Mouse (Mus musculus) heart, adult 2 months (tissue): Measurements from ENCODE around the gene P2ry12. TPM values are rescaled to one million over a fixed set of nuclear protein-coding genes. Genes with fewer than 3 reads are reported as not detected.

Source experiments
- DNase-seq, 2 experiments: peaks; one replicate each; pipeline ENCODE4 v3.0.0; 2021
- H3K27ac ChIP-seq: fragments of 200-600 bp; 2 replicates; pipeline ENCODE4 v1.8.1; 2022
- H3K27me3 ChIP-seq: fragments of 200-500 bp; 2 replicates; pipeline ENCODE4 v1.6.1; 2012; ENCODE audit warnings: mild to moderate bottlenecking, low read length, inconsistent platforms, mixed read lengths; ENCODE audit not compliant: control insufficient read depth, insufficient read depth
- H3K36me3 ChIP-seq: fragments of 200-500 bp; 2 replicates; pipeline ENCODE4 v1.6.1; 2012; ENCODE audit warnings: low read length, inconsistent platforms; ENCODE audit not compliant: control insufficient read depth, insufficient read depth
- H3K4me1 ChIP-seq: fragments of 200-500 bp; 2 replicates; pipeline ENCODE4 v1.6.1; 2011; ENCODE audit warnings: low read length; ENCODE audit not compliant: control insufficient read depth, insufficient read depth
- H3K4me3 ChIP-seq: fragments of 200-600 bp; 2 replicates; pipeline ENCODE4 v1.8.1; 2022
- H3K79me2 ChIP-seq: fragments of 200-500 bp; replicated peaks from 2 replicates; pipeline ENCODE4 v1.6.1; 2012; ENCODE audit warnings: mild to moderate bottlenecking, inconsistent platforms, low read length, moderate library complexity, mixed read lengths; ENCODE audit not compliant: control insufficient read depth, insufficient read depth
- H3K9ac ChIP-seq: fragments of 200-500 bp; 2 replicates; pipeline ENCODE4 v1.6.1; 2012; ENCODE audit warnings: low read depth, mild to moderate bottlenecking, control low read depth, inconsistent platforms, low read length, mixed read lengths
- CTCF ChIP-seq: fragments of 200-600 bp; IDR thresholded peaks from 2 replicates; pipeline ENCODE4 v1.8.1; 2022; ENCODE audit warnings: antibody characterized with exemption, mild to moderate bottlenecking, moderate library complexity
- EP300 ChIP-seq: fragments of 200-500 bp; IDR thresholded peaks from 2 replicates; pipeline ENCODE4 v1.6.1; 2011; ENCODE audit warnings: low read depth, low read length, control low read depth; ENCODE audit not compliant: insufficient read depth
- POLR2A ChIP-seq: fragments of 200-500 bp; IDR thresholded peaks from 2 replicates; pipeline ENCODE4 v1.6.1; 2011; ENCODE audit warnings: mild to moderate bottlenecking, low read depth, low read length, control low read depth; ENCODE audit not compliant: insufficient read depth
- WGBS: fragments of 180-500 bp; shearing (Covaris S2); methylation state at CpG from one replicate; pipeline ENCODE4 v1.1.7; 2018; 5-methylcytosine and 5-hydroxymethylcytosine counted together
- intact Hi-C: fragments of 180-260 bp; cut with DNase I; formaldehyde crosslinking; loops from one replicate; pipeline ENCODE4 v1.15.1; 2025
- polyA plus RNA-seq: library from polyadenylated mRNA; depleted of rRNA; stranded (reverse); fragments of >200 nt; gene quantifications from 2 replicates; pipeline ENCODE4 v1.2.3, GENCODE M21; 2012
- total RNA-seq, 2 experiments: library from RNA; stranded (reverse); gene quantifications; 2 replicates each; pipeline ENCODE4 v1.2.3; 2021

Gene P2ry12
- total and polyA plus RNA-seq, 3 experiments = 2.0 to 6.4 (median 4.1) TPM

DNA sequence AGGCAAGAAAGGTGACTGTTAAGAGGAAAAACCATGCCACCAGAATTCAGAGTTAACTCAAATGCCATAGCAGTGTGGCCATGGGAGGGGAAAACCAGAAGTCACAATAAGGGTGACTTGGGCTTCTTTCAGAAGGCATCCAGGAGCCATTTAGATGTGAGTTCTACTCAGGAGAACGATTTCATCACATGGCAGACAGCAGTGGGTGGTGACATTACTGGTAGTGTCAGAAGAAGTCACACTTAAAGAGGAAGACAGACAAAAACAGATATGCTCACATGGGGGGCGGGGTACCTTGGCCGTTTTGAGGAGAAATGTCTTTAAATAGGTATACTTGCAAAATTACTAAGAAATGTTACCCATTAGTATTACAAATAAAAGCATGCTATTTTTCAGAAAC lies 1.3 kb upstream of the P2ry12 start:
- whole genome bisulfite sequencing = 71% methylated on average over 3 of the region's 3 CpGs

GRCm38 (mm10) chr3:59263417-59263816 lies 746 bp upstream of the P2ry12 start:
- Histone ChIP-seq H3K36me3 (no peaks in the 10 kb centered on the region), H3K79me2 (no peaks in the 10 kb centered on the region), H3K27me3 (no peaks in the 10 kb centered on the region), H3K4me1 (no peaks in the 10 kb centered on the region), H3K4me3 (no peak overlapping the region), H3K27ac (no peak overlapping the region; the same call in 1 of the 2 replicates), H3K9ac (no peak overlapping the region)
- TF ChIP-seq POLR2A = no peak
- TF ChIP-seq CTCF = no peak
- no peak for TF ChIP-seq EP300
- DNase-seq = no peak
- intact Hi-C loops = no loop called here
- WGBS = 85% methylated on average over 2 of the region's 2 CpGs

More for the DNA sequence above, 1.3 kb upstream of the P2ry12 start:
- no peak overlapping the region for H3K9ac ChIP-seq
- TF ChIP-seq CTCF = no peak
- no peak for TF ChIP-seq EP300
- TF ChIP-seq POLR2A = no peak
- H3K79me2 ChIP-seq = no peaks in the 10 kb centered on the region
- no peak overlapping the region for H3K27ac ChIP-seq
- intact Hi-C loops = no loop called here
- H3K4me1 ChIP-seq = no peaks in the 10 kb centered on the region
- H3K27me3 ChIP-seq = no peaks in the 10 kb centered on the region
- H3K4me3 ChIP-seq = no peak overlapping the region
- no peak for DNase-seq
- no peaks in the 10 kb centered on the region for H3K36me3 ChIP-seq

DNA sequence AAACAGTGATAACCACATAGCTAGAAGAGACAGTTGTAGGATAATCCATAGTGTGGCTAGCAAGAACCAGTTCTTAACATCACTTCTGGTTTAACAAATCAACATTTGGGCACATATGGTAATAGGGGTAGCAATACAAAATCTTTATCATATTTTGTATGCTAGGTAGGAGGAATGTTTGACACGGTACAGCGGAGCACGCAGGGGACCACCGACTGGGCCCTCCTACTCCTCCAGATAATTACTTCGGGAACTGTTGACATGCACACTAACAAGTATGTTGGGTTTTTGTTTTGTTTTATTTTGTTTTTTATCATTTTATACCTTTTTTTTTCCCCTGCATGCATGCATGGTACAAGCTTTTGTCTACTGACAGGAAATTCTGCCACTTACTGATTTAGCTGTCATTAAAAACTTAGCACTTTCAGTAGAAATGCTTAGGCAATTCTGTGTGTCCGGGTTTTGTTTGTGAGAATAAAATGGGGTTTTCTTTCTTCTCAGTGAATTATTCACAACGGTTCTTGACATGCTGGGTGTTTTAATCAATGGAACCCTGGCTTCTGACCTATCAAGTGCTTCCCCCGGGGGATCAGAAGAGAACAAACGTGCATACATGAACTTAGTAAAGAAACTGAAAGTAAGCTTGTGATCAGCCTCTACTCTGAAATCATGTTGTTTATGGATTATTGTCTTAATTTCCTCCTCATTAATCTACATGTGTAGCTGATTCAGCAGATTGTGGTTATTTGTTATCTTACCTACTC lies 780 bp downstream of the P2ry12 start:
- Histone ChIP-seq H3K4me3 (no peak overlapping the region), H3K4me1 (no peaks in the 10 kb centered on the region), H3K27me3 (no peaks in the 10 kb centered on the region), H3K79me2 (no peaks in the 10 kb centered on the region), H3K36me3 (no peaks in the 10 kb centered on the region), H3K27ac (no peak overlapping the region; the same call in 1 of the 2 replicates), H3K9ac (no peak overlapping the region)
- intact Hi-C loops = no loop called here
- DNase-seq = no peak
- WGBS = 76% methylated on average over 9 of the region's 9 CpGs
- TF ChIP-seq CTCF (no peak), EP300 (no peak), POLR2A (no peak)

- 57% methylated on average over 5 of the region's 5 CpGs for WGBS
- Histone ChIP-seq H3K79me2 (no peaks in the 10 kb centered on the region), H3K27me3 (no peaks in the 10 kb centered on the region), H3K9ac (no peak overlapping the region), H3K4me1 (no peaks in the 10 kb centered on the region), H3K27ac (no peak overlapping the region), H3K36me3 (no peaks in the 10 kb centered on the region), H3K4me3 (no peak overlapping the region)
- DNase-seq = no peak
- intact Hi-C loops = no loop called here
- no peak for TF ChIP-seq POLR2A
These were observed 1.9 kb downstream of the P2ry12 start for GRCm38 (mm10) chr3:59260745-59261144.

- WGBS = 85% methylated on average over 20 of the region's 20 CpGs
- DNase-seq = peak in 1 of 2 experiments; percentile 27
- H3K27me3 ChIP-seq = no peaks in the 10 kb centered on the region
These were observed 4.7 kb downstream of the P2ry12 start for GRCm38 (mm10) chr3:59257740-59258664.

More at GRCm38 (mm10) chr3:59257740-59258664, 4.7 kb downstream of the P2ry12 start:
- TF ChIP-seq EP300 = no peak
- TF ChIP-seq POLR2A = no peak
- TF ChIP-seq CTCF = no peak
- H3K27ac ChIP-seq = no peak overlapping the region
- no peaks in the 10 kb centered on the region for H3K4me1 ChIP-seq
- H3K36me3 ChIP-seq = no peaks in the 10 kb centered on the region
- H3K9ac ChIP-seq = no peak overlapping the region
- H3K4me3 ChIP-seq = no peak overlapping the region
- intact Hi-C loops = no loop called here
- H3K79me2 ChIP-seq = no peaks in the 10 kb centered on the region
